Mouse (Mus musculus) liver, adult 2 months (tissue): Measurements from ENCODE around the gene Myl6b. TPM values are rescaled to one million over a fixed set of nuclear protein-coding genes. Genes with fewer than 3 reads are reported as not detected.

Experiments used
- DNase-seq: peaks from one replicate; pipeline ENCODE4 v3.0.0-alpha.2; 2011; ENCODE audit warnings: low read depth, low spot score; ENCODE audit errors: extremely low read depth
- H3K27ac ChIP-seq: fragments of 200-500 bp; replicated peaks from 2 replicates; pipeline ENCODE4 v1.5.1; 2012; ENCODE audit warnings: low read depth, mild to moderate bottlenecking, control low read depth, inconsistent platforms, low read length; ENCODE audit not compliant: insufficient read depth
- H3K27me3 ChIP-seq: fragments of 200-500 bp; 2 replicates; pipeline ENCODE4 v1.6.1; 2012; ENCODE audit warnings: mild to moderate bottlenecking, moderate library complexity, low read length, inconsistent platforms; ENCODE audit not compliant: control insufficient read depth, insufficient read depth
- H3K36me3 ChIP-seq: fragments of 200-500 bp; 2 replicates; pipeline ENCODE4 v1.6.1; 2012; ENCODE audit warnings: low read length, inconsistent platforms; ENCODE audit not compliant: control insufficient read depth, insufficient read depth
- H3K4me1 ChIP-seq: fragments of 200-500 bp; 2 replicates; pipeline ENCODE4 v1.6.1; 2011; ENCODE audit warnings: low read length; ENCODE audit not compliant: control insufficient read depth, insufficient read depth
- H3K4me3 ChIP-seq: fragments of 200-500 bp; 2 replicates; pipeline ENCODE4 v1.5.1; 2011; ENCODE audit warnings: low read depth, mild to moderate bottlenecking, control low read depth, low read length, moderate library complexity; ENCODE audit not compliant: insufficient read depth
- H3K79me2 ChIP-seq: fragments of 200-500 bp; 2 replicates; pipeline ENCODE4 v1.6.1; 2012; ENCODE audit warnings: inconsistent platforms, mild to moderate bottlenecking, low read length, moderate library complexity; ENCODE audit not compliant: control insufficient read depth, insufficient read depth
- H3K9ac ChIP-seq: fragments of 200-500 bp; 2 replicates; pipeline ENCODE4 v1.6.1; 2012; ENCODE audit warnings: low read depth, mild to moderate bottlenecking, control low read depth, inconsistent platforms, low read length
- CTCF ChIP-seq: fragments of 200-500 bp; IDR thresholded peaks from 2 replicates; pipeline ENCODE4 v1.5.1; 2011; ENCODE audit warnings: low read depth, low read length, control low read depth
- POLR2A ChIP-seq: fragments of 200-500 bp; IDR thresholded peaks from 2 replicates; pipeline ENCODE4 v1.6.1; 2011; ENCODE audit warnings: low read length, control low read depth; ENCODE audit not compliant: insufficient read depth; ENCODE audit errors: extremely low read depth
- WGBS: fragments of 180-500 bp; shearing (Covaris S2); methylation state at CpG from one replicate; pipeline ENCODE4 v1.1.7; 2018; 5-methylcytosine and 5-hydroxymethylcytosine counted together
- polyA plus RNA-seq: library from polyadenylated mRNA; depleted of rRNA; stranded (reverse); fragments of >200 nt; gene quantifications from 2 replicates; pipeline ENCODE4 v1.2.3, GENCODE M21; 2012
- total RNA-seq: library from RNA; depleted of rRNA; stranded (reverse); fragments of >200 nt; gene quantifications from 2 replicates; pipeline ENCODE4 v1.2.3, GENCODE M21; 2014

Gene Myl6b
- total and polyA plus RNA-seq, 2 experiments: 0.28 to 1.1 TPM

DNA sequence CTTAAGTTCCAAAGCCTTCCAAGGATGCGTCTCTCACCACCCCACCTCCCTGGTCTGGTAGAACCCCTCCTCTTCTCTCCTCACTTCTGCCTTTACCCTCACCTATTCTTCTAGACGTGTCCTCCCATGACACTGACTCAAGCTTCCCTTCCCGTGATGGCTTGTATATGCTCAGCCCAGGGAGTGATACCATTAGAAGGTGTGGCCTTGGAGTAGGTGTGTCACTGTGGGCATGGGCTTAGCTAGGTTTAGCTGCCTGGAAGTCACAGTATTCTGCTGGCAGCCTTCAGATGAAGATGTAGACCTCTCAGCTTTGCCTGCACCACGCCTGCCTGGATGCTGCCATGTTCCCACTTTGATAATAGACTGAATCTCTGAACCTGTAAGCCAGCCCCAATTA is 16.6 kb upstream of the Myl6b start:
- H3K4me1 ChIP-seq: no peaks in the 10 kb centered on the region
- H3K27ac ChIP-seq: no peak overlapping the region
- DNase-seq: no peak
- TF ChIP-seq CTCF (no peak), POLR2A (no peak)
- peaks cover 4% of the 10 kb centered on the region; the same call in 1 of the 2 replicates for H3K36me3 ChIP-seq
- 87% methylated on average over 4 of the region's 4 CpGs for WGBS
- H3K79me2 ChIP-seq: no peaks in the 10 kb centered on the region; the same call in 1 of the 2 replicates
- H3K9ac ChIP-seq: no peak overlapping the region
- H3K4me3 ChIP-seq: no peak overlapping the region
- no peaks in the 10 kb centered on the region for H3K27me3 ChIP-seq

DNA sequence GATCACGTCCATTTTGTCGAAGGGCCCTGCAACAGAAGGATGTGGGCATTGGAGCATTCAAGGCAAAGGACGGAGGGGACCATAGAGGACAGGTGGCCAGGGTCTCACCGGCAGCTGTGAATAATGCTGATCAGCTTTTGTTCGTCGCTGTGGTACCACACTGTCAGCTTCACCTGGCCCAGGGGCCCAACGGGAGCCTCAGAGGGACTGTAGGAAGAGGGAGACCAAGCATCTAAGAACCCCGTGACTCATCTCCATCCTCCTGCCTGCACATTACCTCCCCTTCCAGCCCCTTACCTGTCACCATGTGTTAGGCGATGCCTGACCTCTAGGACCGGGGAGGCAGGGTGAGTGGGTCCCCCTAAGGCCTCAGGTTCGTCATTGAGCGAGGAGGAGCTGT is 13.3 kb upstream of the Myl6b start:
- TF ChIP-seq POLR2A: no peak
- TF ChIP-seq CTCF: no peak
- Histone ChIP-seq H3K36me3 (peaks cover 7% of the 10 kb centered on the region; the same call in 1 of the 2 replicates), H3K4me1 (no peaks in the 10 kb centered on the region), H3K9ac (no peak overlapping the region), H3K4me3 (no peak overlapping the region), H3K27me3 (no peaks in the 10 kb centered on the region), H3K79me2 (no peaks in the 10 kb centered on the region; the same call in 1 of the 2 replicates), H3K27ac (no peak overlapping the region)
- 94% methylated on average over 12 of the region's 12 CpGs for WGBS
- DNase-seq: no peak

DNA sequence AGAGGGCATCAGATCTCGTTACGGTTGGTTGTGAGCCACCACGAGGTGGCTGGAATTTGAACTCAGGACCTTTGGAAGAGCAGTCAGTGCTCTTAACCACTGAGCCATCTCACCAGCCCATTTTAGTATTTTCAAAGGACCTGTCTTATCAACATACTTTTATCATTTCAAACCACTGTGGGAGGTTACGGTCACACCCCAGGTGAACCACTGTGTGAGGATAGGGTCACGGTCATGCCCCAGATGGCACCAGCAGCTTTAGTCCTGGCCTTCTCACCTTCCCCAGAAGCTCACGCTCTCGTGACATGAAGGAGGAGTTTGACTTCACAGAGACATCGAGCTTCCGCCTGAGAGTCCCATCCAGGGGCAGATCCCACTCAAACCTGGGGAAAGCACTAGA is 12.7 kb upstream of the Myl6b start:
- Histone ChIP-seq H3K79me2 (no peaks in the 10 kb centered on the region; the same call in 1 of the 2 replicates), H3K9ac (no peak overlapping the region), H3K4me3 (no peak overlapping the region), H3K4me1 (no peaks in the 10 kb centered on the region), H3K36me3 (peaks cover 7% of the 10 kb centered on the region; the same call in 1 of the 2 replicates), H3K27me3 (no peaks in the 10 kb centered on the region), H3K27ac (no peak overlapping the region)
- DNase-seq: no peak
- WGBS: 83% methylated on average over 9 of the region's 9 CpGs
- TF ChIP-seq CTCF (no peak), POLR2A (no peak)

DNA sequence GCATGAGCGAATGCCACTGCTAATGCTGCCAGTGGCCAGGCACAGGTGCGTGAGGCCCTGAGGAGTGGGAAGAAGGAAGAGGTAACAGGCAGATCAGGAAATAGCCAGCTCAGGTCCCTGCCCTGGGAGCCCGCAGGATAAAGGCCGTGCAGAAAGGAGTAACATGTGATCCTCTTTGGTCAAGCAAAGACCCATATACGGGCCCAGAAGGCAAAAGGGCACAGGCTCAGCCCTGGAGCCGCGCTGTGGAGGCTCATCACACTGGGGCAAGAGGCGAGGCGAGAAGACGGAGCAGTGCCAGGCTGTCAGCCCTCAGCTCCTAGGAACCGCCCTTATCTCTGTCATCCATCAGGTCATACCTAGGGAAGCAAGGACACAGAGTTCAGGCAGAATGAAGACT is 11.8 kb upstream of the Myl6b start:
- WGBS: 94% methylated on average over 11 of the region's 11 CpGs
- H3K4me1 ChIP-seq: no peaks in the 10 kb centered on the region
- H3K27me3 ChIP-seq: no peaks in the 10 kb centered on the region
- H3K27ac ChIP-seq: no peak overlapping the region
- DNase-seq: no peak
- H3K79me2 ChIP-seq: peaks cover 4% of the 10 kb centered on the region; the same call in 1 of the 2 replicates
- no peak for TF ChIP-seq CTCF
- no peak for TF ChIP-seq POLR2A
- H3K9ac ChIP-seq: no peak overlapping the region
- peaks cover 5% of the 10 kb centered on the region; the same call in 1 of the 2 replicates for H3K36me3 ChIP-seq
- no peak overlapping the region for H3K4me3 ChIP-seq

DNA sequence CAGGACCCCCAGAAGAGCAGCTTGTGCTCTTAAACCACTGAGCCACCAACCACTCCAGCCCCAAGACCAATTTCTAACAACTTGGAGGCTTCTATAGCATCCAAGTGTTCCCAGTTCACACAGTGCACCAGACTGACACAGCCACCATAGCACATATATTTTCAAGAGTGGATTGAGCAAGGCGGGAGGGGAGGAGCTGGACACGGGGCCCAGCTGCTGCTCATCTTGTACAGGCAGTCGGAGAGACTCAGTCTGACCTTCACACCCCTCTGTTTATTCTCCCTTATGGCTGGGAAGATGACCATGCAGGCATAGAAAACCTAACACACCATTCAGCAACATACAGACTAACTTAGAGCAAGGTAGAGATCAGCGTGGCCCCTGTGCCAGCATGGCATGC is 11.3 kb upstream of the Myl6b start:
- no peak overlapping the region for H3K27ac ChIP-seq
- no peaks in the 10 kb centered on the region for H3K4me1 ChIP-seq
- H3K27me3 ChIP-seq: no peaks in the 10 kb centered on the region
- WGBS: 69% methylated on average over 4 of the region's 4 CpGs
- H3K4me3 ChIP-seq: no peak overlapping the region
- TF ChIP-seq CTCF (no peak), POLR2A (no peak)
- no peak for DNase-seq
- peaks cover 4% of the 10 kb centered on the region; the same call in 1 of the 2 replicates for H3K79me2 ChIP-seq
- peaks cover 5% of the 10 kb centered on the region; the same call in 1 of the 2 replicates for H3K36me3 ChIP-seq
- no peak overlapping the region for H3K9ac ChIP-seq

DNA sequence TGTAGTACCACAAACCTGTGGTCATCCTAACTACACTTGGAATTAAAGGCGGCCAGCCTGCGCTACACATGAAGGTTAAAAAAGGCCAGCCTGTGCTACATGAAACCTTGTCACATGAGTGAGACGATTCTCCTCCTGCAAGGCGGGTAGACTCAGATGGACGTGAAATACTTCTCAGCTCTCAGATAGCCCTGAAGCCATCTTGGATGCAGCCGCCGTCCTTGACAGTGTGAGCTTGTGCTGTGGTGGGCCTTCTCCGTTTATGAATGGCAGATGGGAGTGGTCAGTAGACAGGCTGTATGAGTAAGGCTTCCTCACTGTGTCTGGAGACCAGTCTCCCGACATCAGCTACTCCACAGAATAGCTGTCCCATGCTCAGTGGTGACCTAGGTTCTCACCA is 10.7 kb upstream of the Myl6b start:
- no peak overlapping the region for H3K27ac ChIP-seq
- WGBS: 91% methylated on average over 9 of the region's 9 CpGs
- H3K27me3 ChIP-seq: no peaks in the 10 kb centered on the region

More for the DNA sequence above, 10.7 kb upstream of the Myl6b start:
- Histone ChIP-seq H3K36me3 (peaks cover 5% of the 10 kb centered on the region; the same call in 1 of the 2 replicates), H3K79me2 (peaks cover 4% of the 10 kb centered on the region; the same call in 1 of the 2 replicates), H3K4me1 (peaks cover 3% of the 10 kb centered on the region), H3K4me3 (no peak overlapping the region), H3K9ac (no peak overlapping the region)
- TF ChIP-seq CTCF (no peak), POLR2A (no peak)
- no peak for DNase-seq
